Mouse (Mus musculus) forebrain, postnatal 0 days (tissue): ENCODE results near the gene Dab2ip. TPM values are rescaled to one million over a fixed set of nuclear protein-coding genes. Genes with fewer than 3 reads are reported as not detected.

Experiments
- ATAC-seq: fragments of 200-750 bp; cut with Nextera tagmentation; 2 replicates; pipeline ENCODE4 v1.8.0; 2017; ENCODE audit warnings: mild to moderate bottlenecking, moderate library complexity
- DNase-seq: peaks from one replicate; pipeline ENCODE4 v3.0.0-alpha.2; 2015
- H3K27ac ChIP-seq: fragments of 300-500 bp; sonication (generic); 2 replicates; pipeline ENCODE4 v1.5.1; 2014; ENCODE audit warnings: low read depth, mild to moderate bottlenecking, antibody characterized with exemption, low read length, moderate library complexity, mixed read lengths
- H3K27me3 ChIP-seq: fragments of 300-500 bp; sonication (generic); 2 replicates; pipeline ENCODE4 v1.6.1; 2014; ENCODE audit warnings: mild to moderate bottlenecking, low read length, mixed read lengths; ENCODE audit not compliant: insufficient read depth
- H3K36me3 ChIP-seq: fragments of 300-500 bp; sonication (generic); 2 replicates; pipeline ENCODE4 v1.6.1; 2014; ENCODE audit warnings: mild to moderate bottlenecking, moderate library complexity; ENCODE audit not compliant: insufficient read depth
- H3K4me1 ChIP-seq: fragments of 300-500 bp; sonication (generic); 2 replicates; pipeline ENCODE4 v1.6.1; 2014; ENCODE audit warnings: antibody characterized with exemption; ENCODE audit not compliant: insufficient read depth
- H3K4me2 ChIP-seq: fragments of 300-500 bp; sonication (generic); 2 replicates; pipeline ENCODE4 v1.6.1; 2014; ENCODE audit warnings: low read depth, mild to moderate bottlenecking, moderate library complexity
- H3K4me3 ChIP-seq: fragments of 300-500 bp; sonication (generic); 2 replicates; pipeline ENCODE4 v1.5.1; 2014; ENCODE audit warnings: low read depth, low read length, mixed read lengths
- H3K9ac ChIP-seq: fragments of 300-500 bp; sonication (generic); 2 replicates; pipeline ENCODE4 v1.6.1; 2014; ENCODE audit warnings: mild to moderate bottlenecking
- H3K9me3 ChIP-seq: fragments of 300-500 bp; sonication (generic); 2 replicates; pipeline ENCODE4 v1.6.1; 2016; ENCODE audit warnings: low read length
- CTCF ChIP-seq: sonication (generic); IDR thresholded peaks from 2 replicates; pipeline ENCODE4 v1.5.1; 2016; ENCODE audit warnings: antibody characterized with exemption, control low read depth, low read depth
- WGBS: fragments of 180-500 bp; shearing (Covaris S2); extraction: QIAGEN DNeasy Blood & Tissue Kit; methylation state at CpG from one replicate; pipeline ENCODE4 v1.1.7; 2014; 5-methylcytosine and 5-hydroxymethylcytosine counted together
- polyA plus RNA-seq: library from polyadenylated mRNA; unstranded; fragments of >200 nt; fragmentation: Nextera tagmentation; extraction: Ambion mirVana; gene quantifications from 2 replicates; pipeline ENCODE4 v1.2.1, GENCODE M21; 2015
- total RNA-seq: library from RNA; depleted of rRNA; stranded (reverse); fragments of >200 nt; gene quantifications from 2 replicates; pipeline ENCODE4 v1.2.3, GENCODE M21; 2014

The Dab2ip gene
- total and polyA plus RNA-seq, 2 experiments from 2014 or later, result 65.4 to 119 TPM

DNA sequence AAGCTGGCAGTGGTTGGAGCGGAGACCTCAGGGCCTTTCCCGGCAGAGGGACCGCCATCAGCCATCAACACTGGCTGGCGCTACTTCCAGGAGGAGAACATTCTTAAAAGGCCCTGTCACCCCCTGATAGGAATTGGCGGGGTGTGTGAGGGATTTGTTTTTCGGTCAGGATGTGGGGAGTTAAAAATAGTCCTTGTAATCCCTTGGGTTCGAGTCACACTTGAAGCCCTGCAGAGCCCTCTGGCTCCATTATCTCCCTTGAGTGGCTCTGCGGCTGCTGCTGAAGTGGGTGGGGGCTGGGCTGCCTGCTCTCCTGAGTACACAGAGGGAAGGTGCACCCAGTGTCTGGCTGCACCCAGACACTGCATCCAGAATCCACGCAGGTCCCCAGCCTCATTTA lies 30.3 kb downstream of the Dab2ip start:
- Histone ChIP-seq H3K4me2 (no peak overlapping the region), H3K36me3 (no peaks in the 10 kb centered on the region), H3K9me3 (no peaks in the 10 kb centered on the region), H3K27ac (no peak overlapping the region), H3K9ac (no peak overlapping the region), H3K27me3 (0 out of 2 replicates have a peak, but pooled peaks cover 4% of the 10 kb centered on the region), H3K4me3 (no peak overlapping the region), H3K4me1 (no peaks in the 10 kb centered on the region)
- 24% methylated on average over 9 of the region's 9 CpGs for whole genome bisulfite sequencing
- DNase-seq (no peak), ATAC-seq (peak; percentile 42; the same call in 1 of the 2 replicates)
- TF ChIP-seq CTCF, result no peak

DNA sequence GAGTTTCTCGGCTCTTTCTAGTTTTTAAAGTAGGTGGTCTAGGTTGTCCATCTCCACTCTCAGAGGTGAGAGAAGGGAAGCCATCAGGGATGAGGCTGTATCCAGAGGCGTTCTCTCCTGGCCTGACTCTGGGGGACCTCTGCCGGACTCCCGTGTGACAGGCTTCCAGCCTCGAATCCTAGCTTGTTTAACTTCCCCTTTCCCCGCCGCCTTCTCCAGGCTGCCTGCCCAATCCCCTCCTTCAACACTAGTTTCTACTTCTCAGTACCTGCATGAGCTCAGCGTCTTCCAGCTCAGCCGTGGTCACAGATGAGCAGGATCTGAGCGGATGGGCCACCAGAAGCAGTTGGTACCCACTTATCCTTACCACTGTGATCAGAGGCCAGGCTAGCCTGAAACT lies 31.3 kb downstream of the Dab2ip start:
- Histone ChIP-seq H3K27ac (no peak overlapping the region), H3K4me2 (no peak overlapping the region), H3K27me3 (0 out of 2 replicates have a peak, but pooled peaks cover 4% of the 10 kb centered on the region), H3K9me3 (no peaks in the 10 kb centered on the region), H3K36me3 (no peaks in the 10 kb centered on the region), H3K9ac (no peak overlapping the region), H3K4me3 (no peak overlapping the region), H3K4me1 (no peaks in the 10 kb centered on the region)
- DNase-seq (no peak), ATAC-seq (no peak)
- no peak for TF ChIP-seq CTCF
- 82% methylated on average over 10 of the region's 10 CpGs for WGBS

DNA sequence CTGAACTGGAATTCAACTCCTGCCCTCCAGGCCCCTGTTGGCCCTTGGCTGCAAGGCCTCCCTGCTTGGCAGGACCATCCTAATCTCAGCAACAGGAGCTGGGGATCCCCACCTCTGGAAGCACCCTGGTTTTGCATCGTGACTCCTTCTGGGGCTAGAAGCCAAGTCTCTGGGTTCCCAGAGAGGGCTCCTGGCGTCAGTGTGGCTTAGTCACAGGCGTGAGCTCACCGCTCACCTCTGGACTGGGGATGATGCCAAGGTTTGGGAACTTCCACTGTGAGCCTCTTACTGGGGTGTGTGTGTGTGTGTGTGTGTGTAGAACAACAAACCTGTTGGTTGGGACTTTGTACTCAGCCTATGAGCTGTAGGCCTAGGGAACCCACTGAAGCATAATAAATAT lies 31.7 kb downstream of the Dab2ip start:
- no peak for ATAC-seq
- no peaks in the 10 kb centered on the region for H3K4me1 ChIP-seq
- 62% methylated on average over 4 of the region's 4 CpGs for WGBS
- no peaks in the 10 kb centered on the region for H3K36me3 ChIP-seq
- TF ChIP-seq CTCF, result no peak
- H3K27me3 ChIP-seq, result 0 out of 2 replicates have a peak, but pooled peaks cover 4% of the 10 kb centered on the region
- H3K9ac ChIP-seq, result no peak overlapping the region
- DNase-seq, result no peak
- no peak overlapping the region for H3K27ac ChIP-seq
- no peak overlapping the region for H3K4me3 ChIP-seq
- no peaks in the 10 kb centered on the region for H3K9me3 ChIP-seq
- H3K4me2 ChIP-seq, result no peak overlapping the region

DNA sequence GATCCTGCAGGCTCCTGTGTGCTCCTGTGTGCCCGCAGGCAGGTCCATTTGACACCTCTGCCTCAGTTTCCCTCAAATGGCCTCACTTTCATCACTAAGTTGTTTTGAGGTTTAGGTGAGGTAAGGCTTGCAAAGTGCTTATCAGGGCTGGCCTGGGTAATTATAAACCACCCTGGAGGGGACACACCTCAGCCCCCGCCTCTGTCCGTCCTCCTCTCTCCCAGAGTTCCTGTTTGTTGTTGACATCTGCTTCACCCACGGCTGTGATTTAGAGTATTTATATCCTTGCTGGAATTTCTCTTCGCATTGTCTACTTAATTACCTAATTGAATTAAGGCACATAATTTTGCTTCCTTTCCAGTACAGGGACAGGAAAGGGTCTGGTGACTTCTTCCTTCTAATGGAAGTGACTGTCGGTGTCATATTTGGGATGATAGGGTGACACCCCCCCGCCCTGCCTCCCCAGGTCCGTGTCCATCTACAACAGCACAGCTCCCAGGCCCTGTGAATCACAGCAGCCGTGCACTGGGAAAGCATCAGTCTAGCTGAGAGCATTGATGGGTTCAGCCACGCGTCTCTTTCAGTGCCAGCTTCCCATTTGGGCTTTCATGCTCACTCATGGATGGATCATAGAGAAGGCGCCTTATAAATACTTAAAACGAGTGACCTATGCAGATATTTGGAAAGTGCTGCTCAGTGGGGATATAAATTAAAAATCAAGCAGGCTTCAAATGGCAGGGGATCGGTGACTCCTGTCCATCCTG lies 34.1 kb downstream of the Dab2ip start:
- no peak for TF ChIP-seq CTCF
- Histone ChIP-seq H3K9me3 (no peaks in the 10 kb centered on the region), H3K9ac (no peak overlapping the region), H3K4me2 (no peak overlapping the region), H3K4me1 (no peaks in the 10 kb centered on the region), H3K36me3 (no peaks in the 10 kb centered on the region), H3K27ac (no peak overlapping the region), H3K4me3 (no peak overlapping the region), H3K27me3 (no peaks in the 10 kb centered on the region)
- no peak for ATAC-seq
- DNase-seq, result no peak
- 63% methylated on average over 14 of the region's 14 CpGs for WGBS

DNA sequence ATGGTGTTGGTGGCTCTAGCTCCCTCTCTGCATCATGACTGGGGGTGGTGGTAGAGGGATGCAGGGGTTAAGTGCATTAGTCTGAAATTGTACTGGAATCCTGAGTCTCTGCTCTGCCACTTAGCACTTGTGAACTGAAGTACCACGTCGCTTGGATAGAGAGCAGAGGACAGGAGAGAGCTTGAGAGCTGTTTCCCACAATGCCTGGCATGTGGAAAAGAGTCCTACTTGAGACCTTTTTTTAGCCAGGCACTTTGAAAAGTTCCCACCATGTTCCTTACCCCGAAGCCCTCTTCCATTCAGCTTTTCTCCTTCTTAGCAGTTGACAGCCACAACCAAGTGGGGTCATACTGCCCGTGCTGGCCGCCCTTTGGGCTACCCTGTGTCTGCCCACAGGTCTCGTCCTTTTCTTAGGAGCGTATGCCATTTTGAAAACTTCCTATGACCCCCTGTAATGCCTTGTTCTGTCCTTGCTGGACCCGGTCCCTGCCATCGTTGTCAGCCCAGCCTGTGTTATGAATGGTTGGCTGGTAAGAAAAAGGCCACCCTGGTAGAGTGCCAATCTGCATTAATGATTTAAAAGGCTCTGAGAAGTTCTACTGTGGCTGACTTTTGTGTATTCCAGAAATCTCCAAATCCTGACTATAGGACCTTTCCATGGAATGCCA lies 34.8 kb downstream of the Dab2ip start:
- no peak overlapping the region for H3K27ac ChIP-seq
- H3K4me3 ChIP-seq, result no peak overlapping the region
- no peak overlapping the region for H3K9ac ChIP-seq
- no peaks in the 10 kb centered on the region for H3K9me3 ChIP-seq
- no peaks in the 10 kb centered on the region for H3K27me3 ChIP-seq
- no peaks in the 10 kb centered on the region for H3K36me3 ChIP-seq
- 32% methylated on average over 9 of the region's 9 CpGs for WGBS
- no peak overlapping the region for H3K4me2 ChIP-seq
- DNase-seq (no peak), ATAC-seq (no peak)
- no peak for TF ChIP-seq CTCF
- no peaks in the 10 kb centered on the region for H3K4me1 ChIP-seq

DNA sequence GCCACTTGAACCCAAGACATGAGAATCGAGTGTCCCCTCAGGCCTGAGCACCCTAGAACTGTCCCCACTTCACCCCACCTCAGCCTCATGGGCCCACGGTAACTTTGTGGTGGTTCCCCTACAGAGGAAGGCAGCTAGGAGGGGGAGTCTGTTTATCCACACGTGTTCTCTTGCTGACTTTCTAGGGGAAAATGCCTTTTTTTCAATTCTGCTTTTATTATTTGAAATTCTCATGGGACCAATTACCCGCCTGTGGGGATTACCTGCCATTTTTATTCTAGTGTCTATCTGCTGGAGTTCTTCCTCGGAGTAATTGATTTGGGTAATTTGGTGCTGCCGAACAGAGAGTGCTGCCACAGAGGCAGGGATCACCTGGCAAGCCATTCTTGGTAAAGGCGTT lies 35.8 kb downstream of the Dab2ip start:
- Histone ChIP-seq H3K4me1 (no peaks in the 10 kb centered on the region), H3K4me2 (no peak overlapping the region), H3K4me3 (no peak overlapping the region), H3K27me3 (no peaks in the 10 kb centered on the region), H3K36me3 (no peaks in the 10 kb centered on the region), H3K9ac (no peak overlapping the region), H3K27ac (no peak overlapping the region), H3K9me3 (no peaks in the 10 kb centered on the region)
- no peak for TF ChIP-seq CTCF
- no peak for DNase-seq
- whole genome bisulfite sequencing, result 67% methylated on average over 7 of the region's 7 CpGs
- ATAC-seq, result no peak

GRCm38 (mm10) chr2:35595102-35595501 lies 37.0 kb downstream of the Dab2ip start:
- Histone ChIP-seq H3K9me3 (no peaks in the 10 kb centered on the region), H3K27me3 (no peaks in the 10 kb centered on the region), H3K4me3 (no peak overlapping the region), H3K4me2 (no peak overlapping the region), H3K36me3 (no peaks in the 10 kb centered on the region), H3K27ac (no peak overlapping the region), H3K4me1 (no peaks in the 10 kb centered on the region), H3K9ac (no peak overlapping the region)
- WGBS, result 71% methylated on average over 1 of the region's 1 CpGs
- ATAC-seq (no peak), DNase-seq (no peak)
- no peak for TF ChIP-seq CTCF
